Mouse (Mus musculus) spleen, postnatal 10 days (tissue): Measurements from ENCODE around the gene Exoc6b.
A peak's percentile ranks its signal among the peaks of the same experiment; 100 is the strongest.

Source experiments
- DNase-seq, 2 experiments: peaks; one replicate each; pipeline ENCODE4 v3.0.0; 2021 to 2022; ENCODE audit warnings: low spot score in 2 of 2

Gene Exoc6b

GRCm38 (mm10) chr6:84726876-84727275 lies 342.4 kb downstream of the Exoc6b start:
- DNase-seq, result no peak

GRCm38 (mm10) chr6:84713171-84713570 lies 356.1 kb downstream of the Exoc6b start:
- no peak for DNase-seq

- DNase-seq, result no peak
Measured at GRCm38 (mm10) chr6:84710831-84711230, 358.5 kb downstream of the Exoc6b start.

- DNase-seq, result no peak
Measured at GRCm38 (mm10) chr6:84708631-84709030, 360.7 kb downstream of the Exoc6b start.

GRCm38 (mm10) chr6:84699579-84699978 lies 369.7 kb downstream of the Exoc6b start:
- no peak for DNase-seq

GRCm38 (mm10) chr6:84698288-84698673 lies 371.0 kb downstream of the Exoc6b start:
- DNase-seq, result no peak

DNA sequence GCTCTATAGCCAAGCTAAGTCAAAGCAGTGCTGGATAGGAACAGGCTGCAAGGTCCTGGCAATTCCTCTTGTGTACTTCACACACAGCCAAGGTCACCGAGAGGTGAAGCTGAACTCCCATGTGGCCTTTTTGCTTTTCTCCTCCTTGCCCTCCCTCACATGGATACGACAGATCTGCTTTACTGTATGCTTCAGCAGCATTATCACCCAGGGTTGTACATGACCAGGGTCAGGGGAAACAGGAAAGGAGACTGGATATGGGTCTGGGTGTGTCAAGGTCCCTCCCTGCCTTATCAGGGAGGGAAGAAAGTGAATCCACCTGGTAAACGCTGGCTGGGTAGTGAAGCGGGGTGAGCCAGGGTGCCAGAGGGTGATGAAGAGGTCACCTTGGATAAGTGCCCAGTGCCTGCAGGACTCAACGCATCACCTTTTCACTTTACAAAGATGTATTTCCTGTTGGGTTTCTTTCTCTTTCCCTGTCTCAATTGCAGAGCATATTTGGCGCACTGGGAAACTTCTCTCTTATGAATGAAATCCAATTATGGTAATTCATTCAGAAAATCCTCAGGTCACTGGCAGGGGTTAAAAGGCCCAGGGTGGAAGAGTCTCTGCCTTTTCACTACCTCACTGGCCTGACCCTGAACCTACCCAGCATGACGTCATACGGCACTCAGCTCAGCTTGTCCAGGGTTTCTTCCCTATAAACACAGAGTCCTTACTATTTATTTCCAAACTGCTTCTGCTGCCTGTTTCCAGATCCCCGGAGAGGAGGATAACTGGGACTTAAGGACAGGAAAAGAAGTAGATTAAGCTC lies 371.6 kb downstream of the Exoc6b start:
- DNase-seq, result no peak

DNA sequence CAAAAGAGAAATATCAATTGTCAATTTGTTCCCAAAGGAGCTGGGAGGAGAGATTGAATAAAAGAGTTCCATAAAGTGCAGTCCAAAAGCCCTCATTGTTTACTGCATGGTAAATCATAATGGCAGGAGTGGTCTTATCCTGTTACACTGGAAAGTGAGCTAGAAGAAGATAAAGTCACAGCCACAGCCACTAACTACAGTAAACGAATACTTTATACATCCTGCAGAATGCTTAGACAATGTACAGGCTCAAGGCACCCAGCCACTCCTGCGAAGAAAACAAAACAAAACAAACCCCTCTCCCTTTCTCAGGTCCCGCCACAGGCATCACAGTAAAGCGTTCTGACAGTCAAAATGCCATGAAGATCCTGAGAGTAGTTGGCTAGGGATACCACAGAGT lies 375.5 kb downstream of the Exoc6b start:
- DNase-seq, result no peak

DNA sequence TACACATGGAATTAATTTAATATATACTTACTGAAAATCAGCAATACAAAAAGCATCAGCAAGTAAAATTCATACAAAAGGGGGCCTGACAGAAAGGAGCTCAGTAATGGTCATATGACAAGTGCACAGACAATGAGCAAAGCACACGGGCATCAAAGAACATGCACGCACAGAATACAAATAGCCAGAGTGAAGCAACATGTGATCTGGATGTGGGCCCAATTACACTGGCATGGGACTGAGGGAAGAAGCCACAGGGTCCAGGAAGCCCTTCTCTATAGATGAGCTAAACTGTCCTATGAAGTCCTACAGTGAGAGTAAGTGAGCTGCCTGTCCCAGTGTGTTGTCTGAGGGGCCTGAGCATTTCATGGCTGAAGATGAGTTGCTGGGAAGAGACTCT lies 376.1 kb downstream of the Exoc6b start:
- DNase-seq, result no peak

GRCm38 (mm10) chr6:84691907-84692306 lies 377.4 kb downstream of the Exoc6b start:
- DNase-seq, result no peak

GRCm38 (mm10) chr6:84677770-84678169 lies 391.5 kb downstream of the Exoc6b start:
- no peak for DNase-seq

DNA sequence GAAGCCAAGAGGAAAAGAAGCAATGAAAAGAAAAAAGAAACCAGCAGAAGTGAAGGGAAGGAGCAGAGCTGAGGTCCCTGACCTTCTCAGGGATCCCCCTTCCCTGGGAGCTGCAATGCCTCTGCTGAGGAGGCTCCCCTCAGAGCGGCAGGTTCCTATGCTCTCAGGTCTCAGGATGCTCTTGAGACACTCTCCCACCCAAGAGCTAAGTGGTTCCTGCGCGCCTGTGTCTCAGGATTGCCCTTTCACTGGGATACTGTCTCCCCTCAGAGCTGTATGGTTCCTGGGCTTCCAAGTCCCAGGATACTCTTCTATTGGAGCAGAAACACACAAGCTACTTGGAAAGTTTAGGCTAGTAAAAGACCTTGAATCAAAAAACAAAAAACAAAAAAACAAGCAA lies 394.4 kb downstream of the Exoc6b start:
- no peak for DNase-seq

DNA sequence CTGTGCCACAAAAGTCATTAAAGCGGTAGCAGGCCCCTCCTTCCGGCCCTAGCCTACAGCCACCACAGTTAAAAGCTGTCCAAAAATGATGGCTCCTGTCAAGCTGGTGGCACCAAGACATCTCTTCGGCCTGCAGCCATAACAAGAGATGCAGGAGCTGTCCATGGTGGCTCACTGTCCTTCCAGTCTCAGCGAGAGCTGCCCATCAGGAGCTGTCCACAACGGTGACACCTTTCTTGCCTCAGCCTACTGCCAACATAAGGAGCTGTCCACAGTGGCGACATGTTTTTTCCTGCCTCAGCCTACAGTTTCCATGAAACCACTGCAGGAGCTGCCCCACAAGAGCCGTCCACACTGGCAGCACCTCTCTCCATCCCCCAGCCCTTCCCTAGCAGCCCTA lies 395.2 kb downstream of the Exoc6b start:
- DNase-seq, result no peak

DNA sequence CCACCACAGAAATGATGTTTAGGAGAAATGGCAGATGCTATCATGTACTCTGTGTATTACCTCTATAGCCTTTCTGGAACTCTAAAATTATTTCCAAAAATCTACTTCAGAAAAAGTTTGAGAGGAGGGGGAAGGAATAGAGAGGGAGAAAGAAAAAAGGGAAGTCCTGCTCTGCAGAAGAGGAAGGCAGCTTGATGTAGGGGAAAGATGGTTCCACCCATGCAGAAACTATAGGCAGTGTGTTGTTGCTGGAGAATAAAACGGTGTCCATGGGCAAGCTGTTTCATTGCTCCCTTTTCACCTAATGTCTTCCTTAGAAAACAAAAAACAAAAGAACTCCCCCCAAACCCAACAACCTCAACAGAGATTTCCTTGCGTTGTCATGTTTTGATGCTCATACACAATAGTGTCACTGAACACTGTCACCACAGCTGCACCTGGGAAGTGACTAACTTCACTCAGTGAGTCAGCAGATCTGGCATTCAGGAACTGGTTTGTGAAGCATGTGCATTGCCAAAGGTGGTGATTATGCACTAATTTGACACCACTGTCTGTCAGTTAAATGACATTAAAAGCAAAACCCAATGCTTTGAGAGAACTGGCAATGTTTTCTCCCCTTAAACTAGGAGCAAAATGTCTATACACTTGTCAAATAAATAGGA lies 407.7 kb downstream of the Exoc6b start:
- DNase-seq, result no peak

- no peak for DNase-seq
Measured at GRCm38 (mm10) chr6:84660982-84661381, 408.3 kb downstream of the Exoc6b start.

DNA sequence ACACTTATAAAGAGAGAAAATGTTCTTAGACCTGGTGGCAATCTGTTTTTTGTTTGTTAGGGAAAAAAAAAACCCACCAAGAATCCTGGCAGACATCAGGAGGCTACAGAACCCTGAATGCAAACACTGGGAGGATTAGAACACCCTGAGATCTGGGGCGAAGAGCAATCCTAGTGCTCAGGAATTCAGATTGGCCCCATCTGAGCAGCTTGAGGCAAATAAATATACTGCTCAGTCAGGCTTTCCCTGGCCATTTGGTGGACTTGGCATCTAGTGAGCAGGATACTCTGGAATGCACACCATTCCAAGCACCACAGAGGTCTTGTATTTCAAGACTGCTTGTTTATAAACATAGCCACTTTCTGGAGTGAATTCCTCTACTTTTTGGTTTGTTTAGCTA lies 412.2 kb downstream of the Exoc6b start:
- no peak for DNase-seq

- peak in 1 of 2 experiments; percentile 16 for DNase-seq
Measured at GRCm38 (mm10) chr6:84656680-84657079, 412.6 kb downstream of the Exoc6b start.

DNA sequence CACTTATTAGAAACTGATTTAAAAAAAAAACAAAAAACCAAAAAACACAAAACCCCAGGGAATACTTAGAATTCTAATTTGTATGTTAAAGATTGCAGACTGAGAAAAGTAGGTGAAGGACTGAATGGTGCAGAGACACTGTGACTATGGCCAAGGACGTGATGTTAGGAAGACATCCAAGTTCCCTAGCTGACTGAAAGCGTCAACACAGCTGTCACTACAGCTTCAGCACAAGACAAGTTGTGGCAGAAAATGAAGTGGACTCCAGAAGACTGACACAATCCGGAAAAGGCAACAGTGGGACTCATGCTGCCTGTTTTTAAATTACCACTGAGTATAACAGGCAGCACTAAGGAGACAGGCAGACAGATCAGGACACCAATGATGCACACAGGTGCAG lies 417.4 kb downstream of the Exoc6b start:
- no peak for DNase-seq

DNA sequence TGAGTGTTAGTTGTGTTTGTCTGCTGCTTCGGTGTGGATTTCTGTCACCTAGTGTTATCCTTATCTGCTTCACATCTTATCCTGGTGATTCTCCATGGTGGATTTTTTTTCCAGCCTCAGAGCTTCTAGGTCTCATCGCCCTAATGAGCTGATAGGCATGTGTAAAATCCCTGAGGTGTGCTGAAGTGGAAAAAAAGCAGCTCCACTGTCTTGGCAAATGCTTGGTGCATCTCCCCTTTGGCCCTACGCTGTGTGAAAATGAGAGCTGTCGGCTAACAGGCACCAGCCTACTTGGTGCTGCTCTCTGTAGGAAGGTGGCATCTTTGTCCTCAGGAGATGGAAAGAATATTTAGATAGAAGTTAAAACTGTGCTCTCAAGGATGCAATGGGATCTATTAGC lies 422.1 kb downstream of the Exoc6b start:
- DNase-seq, result no peak

- no peak for DNase-seq
Measured at GRCm38 (mm10) chr6:84646696-84647095, 422.6 kb downstream of the Exoc6b start.

- DNase-seq, result no peak
Measured at GRCm38 (mm10) chr6:84641062-84641431, 428.3 kb downstream of the Exoc6b start.

- no peak for DNase-seq
Measured at GRCm38 (mm10) chr6:84640324-84641061, 428.8 kb downstream of the Exoc6b start.

- DNase-seq, result no peak
Measured at GRCm38 (mm10) chr6:84638206-84638605, 431.1 kb downstream of the Exoc6b start.
